Mouse (Mus musculus) brain, embryonic 18.5 days (tissue): ENCODE data around the gene Fam57a.
"Not testable (repeated sequence)": the region's sequence is repeated elsewhere in the genome, so short reads cannot be mapped to it uniquely, and the experiment has no call there.

ENCODE experiments used
- DNase-seq: peaks from one replicate; pipeline ENCODE4 v3.0.0-alpha.2; 2012; ENCODE audit warnings: low read depth, low spot score

Fam57a gene

DNA sequence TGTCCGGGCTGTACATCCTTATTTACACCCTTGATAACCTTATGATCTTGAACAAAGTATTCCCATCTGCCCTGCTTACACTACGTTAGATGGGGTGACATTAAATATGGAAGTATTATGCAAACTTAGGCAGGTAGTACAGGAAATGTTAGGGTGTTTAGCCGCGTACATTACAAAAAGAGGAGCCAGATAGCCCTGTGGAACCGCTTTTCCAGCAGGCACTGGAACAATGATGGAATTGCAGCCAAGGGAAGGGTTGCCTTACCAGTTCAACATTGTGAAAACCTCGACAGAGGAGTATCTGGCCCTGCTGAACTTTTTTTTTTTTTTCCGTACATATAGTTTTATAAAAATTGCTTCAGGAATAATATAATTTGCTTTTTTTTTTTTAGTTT lies 672 bp downstream of the Fam57a start:
- DNase-seq = no peak

DNA sequence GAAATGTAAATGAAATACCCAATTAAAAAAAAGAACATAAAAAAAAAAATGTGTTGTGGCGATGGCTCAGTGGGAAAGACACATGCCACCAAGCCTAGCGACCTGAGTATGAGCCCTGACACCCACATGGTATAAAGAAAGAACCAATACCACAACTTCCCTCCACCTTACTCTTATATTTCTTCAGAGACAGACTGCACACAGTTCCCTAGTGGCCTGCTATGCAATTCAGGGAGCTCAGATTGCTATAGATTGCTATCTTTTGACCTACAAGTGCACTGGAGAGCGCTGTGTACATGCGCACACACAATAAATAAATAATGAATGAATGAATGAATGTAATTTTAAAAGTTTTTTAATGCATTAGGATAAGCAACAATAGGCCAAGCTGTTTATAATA lies 4.3 kb downstream of the Fam57a start:
- DNase-seq = no peak

- no peak for DNase-seq
These were observed 7.4 kb downstream of the Fam57a start for GRCm38 (mm10) chr11:76186908-76187307.

DNA sequence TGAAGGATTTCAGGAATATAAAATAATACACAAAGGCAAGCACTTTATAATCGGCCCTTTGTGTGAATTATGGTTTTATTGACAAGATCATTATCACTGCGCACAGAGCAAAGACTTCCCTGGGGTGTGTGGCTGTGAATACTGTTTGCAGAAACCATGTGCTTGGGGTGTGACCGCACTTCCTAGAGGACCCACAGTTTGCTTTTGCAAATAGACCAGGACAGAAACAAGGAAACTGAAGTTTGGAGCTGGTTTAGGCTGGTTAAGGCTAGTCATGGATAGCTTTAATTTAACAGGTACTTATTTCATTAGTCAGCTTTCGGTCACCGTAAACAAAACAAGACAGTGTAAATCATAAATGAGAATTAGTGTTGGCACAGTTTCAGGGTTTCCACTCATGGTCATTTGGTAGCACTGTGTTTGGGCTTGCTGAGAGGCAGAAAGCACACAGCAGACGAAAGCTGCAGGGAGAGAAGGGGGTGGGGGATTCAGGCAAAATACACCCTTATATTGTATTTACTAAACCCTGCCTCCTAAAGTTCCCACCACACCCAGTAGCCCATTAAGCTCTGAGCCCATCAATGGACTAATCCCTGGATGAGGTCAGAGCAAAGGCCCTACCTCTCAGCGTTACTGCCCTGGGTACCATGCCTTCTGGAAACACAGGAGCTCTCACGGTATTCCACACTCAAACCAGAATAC lies 17.0 kb downstream of the Fam57a start:
- no peak for DNase-seq

DNA sequence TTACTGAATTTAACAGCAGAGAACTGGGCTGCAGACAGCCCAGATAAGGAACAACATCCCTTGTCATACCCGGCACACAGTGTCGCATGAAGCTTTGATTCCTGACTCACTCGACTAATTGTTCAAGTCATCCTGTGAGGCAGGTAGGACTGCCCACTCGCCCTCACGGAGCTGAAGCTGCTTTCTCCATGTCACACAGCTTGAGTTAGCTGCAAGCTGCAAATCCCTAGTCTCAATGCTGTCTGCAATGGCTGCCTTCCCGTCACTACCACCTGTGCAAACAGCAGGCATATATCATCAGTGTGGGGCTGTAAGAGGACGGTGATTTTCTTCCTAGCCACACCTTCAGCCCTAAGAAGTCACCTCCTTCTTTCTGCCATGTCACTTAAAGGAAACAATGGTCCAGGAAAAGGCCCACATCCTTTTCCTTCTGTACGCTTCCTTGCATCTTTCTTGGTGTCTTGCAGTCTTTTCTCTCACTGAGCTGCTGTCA lies 17.6 kb downstream of the Fam57a start:
- DNase-seq = no peak

DNA sequence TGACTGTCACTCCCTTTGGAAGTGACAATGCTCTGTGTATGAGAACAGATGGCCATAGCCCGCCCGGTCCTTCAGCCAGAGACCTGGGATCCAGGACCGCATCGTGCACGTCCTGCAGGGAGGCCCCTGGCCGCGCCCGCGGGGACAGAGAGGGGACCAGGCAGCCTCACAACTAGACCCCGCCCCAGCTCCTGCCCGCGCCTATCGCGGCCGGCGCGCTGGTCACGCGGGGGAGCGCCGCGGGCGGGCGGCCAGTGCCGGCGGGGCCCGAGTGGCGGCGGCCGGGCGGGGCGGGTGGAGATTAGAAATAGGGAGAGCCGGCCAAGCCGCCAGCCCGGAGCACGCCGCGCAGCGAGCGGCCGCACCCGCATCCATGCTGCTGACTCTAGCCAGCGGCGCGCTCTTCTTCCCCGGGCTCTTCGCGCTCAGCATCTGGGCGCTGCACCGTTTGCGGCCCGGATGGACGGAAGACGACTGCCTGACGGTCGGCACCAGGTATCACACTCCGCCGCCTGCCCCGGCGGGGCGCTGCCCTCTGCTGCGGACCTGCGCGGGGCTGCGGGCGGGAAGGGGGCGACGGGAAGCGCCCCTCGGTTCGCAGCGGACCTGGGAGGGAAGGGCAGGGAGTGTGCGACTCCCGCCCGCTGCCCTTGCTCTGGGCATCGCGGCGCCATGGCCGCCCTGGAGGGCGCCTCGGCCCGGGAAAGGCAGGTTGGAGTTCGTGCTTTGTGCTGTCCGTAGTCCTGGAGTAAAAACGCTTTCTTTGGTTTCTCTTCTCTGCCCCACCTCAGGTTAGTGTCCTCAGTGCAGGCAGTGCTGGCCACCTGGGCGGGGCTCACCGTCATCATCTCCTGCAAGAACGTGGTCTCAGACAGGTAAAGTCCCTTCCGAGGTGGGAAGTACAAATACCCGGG lies 22.5 kb downstream of the Fam57a start:
- no peak for DNase-seq

GRCm38 (mm10) chr11:76206793-76207192 lies 27.3 kb downstream of the Fam57a start:
- DNase-seq = no peak

DNA sequence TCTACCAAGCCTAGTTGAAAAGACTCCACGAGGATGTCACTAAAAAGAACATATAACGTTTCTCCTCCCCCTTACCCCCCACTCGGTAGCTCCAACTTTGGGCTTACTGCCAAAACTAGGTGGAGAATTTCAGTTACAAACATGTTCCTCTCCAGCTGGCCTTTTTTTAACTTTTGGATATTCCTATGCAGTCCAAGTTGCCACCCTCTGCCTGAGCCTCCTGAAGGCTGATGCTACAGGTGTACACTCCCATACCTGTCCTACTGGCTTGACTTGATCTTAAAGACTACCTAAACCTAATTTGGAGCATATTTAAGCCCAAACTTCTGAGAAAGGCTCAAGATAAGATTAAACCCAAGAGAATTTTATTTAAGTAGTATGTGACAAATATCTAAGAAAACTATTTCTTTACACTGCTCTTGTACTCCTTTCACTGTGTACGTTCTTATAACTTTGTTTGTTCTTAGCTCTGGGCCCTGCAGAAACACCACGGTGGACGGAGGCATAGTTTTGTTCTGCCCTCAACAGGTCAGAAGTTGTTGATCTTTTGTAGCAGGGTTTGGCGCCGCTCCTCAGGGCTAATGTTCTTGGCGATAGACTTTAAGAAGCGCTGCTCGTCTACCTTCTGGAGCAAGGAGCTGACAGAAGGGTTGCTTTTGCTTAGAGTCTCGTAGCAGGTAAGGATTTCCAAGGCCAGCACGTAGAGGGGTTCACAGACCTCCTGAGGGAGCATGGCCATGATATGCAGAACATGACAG lies 30.9 kb downstream of the Fam57a start:
- DNase-seq = no peak

- not testable (repeated sequence) for DNase-seq
These were observed 32.1 kb downstream of the Fam57a start for GRCm38 (mm10) chr11:76211595-76211994.

- no peak for DNase-seq
These were observed 34.4 kb downstream of the Fam57a start for GRCm38 (mm10) chr11:76213841-76214240.

DNA sequence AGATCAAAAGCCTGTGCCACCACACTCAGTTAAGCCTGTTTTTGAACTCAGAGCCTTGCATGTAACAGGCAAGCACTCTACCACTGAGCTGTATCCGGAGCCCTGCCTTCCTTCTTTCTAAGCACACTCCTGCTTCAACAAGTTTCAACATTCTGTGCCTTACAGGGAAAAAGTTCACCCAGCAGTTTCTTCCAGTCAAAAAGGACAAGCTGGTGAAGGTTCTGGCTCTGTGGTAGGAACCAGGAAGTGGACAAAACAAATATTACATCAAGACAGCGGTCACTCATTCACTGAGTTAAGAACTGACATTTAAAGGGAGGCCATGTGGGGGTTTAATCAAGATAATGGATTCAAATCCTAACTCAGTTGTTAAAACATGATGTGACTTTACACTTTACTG lies 35.5 kb downstream of the Fam57a start:
- no peak for DNase-seq

GRCm38 (mm10) chr11:76216049-76216540 lies 36.6 kb downstream of the Fam57a start:
- DNase-seq = no peak

DNA sequence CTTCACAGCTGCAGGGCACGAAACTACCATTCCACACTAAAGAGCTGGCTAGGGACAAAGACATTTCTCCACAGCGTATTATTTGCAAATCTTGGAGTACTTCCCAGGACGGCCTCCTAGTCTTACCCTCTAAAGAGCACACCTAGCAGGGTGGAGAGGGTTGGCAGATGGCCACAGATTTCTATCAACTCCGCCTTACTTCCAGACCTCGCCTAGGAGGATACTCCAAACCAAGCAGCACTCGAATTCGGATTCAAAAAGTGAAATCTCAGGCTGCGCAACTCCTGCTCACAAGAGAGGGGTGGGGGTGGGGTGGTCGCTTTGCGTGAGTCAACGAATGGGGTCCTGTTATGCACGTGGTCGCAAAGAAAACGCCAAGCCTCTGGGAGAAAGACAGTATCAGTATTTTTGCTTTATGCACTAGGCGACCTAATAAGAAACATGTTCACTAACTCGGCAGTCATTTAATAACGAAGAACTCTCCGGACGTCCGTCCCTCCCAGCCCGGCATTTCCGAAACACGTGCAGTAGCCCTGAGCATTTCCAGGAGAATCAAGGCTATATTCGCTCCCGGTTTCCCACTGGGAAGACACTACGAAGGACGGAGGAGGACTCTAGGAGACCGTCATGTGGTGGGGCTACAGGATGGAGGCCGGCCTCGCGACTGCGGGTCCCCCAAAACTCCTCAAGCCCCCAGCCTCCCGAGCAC lies 37.4 kb downstream of the Fam57a start:
- DNase-seq = no peak

DNA sequence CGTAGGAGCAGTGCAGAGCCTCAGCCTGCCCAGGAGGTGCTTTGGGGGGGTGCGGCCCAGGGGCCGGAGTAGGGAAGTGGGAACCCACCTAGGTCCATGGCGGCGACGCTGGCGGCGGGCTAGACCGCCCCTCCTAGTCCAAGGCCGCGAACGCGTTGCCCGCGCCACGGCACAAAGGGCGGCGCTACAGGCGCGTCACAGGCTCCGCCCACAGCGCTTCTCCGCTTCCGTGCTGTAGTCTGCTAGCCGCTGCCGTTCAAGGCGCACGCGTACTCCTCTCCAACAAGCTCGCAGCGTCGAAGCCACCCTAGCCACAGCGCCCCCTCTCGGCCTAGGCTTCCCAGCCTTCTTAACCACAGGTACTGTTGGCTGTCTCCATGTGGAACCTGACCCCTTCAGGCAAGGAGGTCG lies 37.9 kb downstream of the Fam57a start, which contains the start of the genes Dbil5 and Gemin4:
Dbil5 (plus strand) TSS at position 219 of the 411 bp plus-strand sequence.
Gemin4 (minus strand) TSS at position 275 of the 411 bp plus-strand sequence.
- DNase-seq = peak; percentile 89

- no peak for DNase-seq
These were observed 45.2 kb downstream of the Fam57a start for GRCm38 (mm10) chr11:76224631-76225030.

DNA sequence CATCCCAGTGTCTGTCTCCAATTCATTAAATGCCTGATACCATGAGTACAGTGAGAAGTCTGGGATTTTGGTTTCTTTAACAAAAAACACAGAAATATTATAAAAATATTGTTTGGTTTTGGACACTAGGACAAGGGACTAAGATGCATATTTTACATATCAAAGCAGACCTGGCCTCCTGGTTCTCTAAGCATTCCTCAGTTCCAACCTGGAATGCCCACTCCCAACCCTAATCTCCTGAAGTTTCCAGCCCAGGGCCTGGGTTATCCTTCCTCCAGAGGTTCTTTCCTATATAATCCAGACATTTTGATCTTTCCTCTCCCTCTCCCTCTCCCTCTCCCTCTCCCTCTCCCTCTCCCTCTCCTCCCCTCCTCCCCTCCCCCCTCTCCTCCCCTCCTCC lies 45.6 kb downstream of the Fam57a start:
- no peak for DNase-seq

DNA sequence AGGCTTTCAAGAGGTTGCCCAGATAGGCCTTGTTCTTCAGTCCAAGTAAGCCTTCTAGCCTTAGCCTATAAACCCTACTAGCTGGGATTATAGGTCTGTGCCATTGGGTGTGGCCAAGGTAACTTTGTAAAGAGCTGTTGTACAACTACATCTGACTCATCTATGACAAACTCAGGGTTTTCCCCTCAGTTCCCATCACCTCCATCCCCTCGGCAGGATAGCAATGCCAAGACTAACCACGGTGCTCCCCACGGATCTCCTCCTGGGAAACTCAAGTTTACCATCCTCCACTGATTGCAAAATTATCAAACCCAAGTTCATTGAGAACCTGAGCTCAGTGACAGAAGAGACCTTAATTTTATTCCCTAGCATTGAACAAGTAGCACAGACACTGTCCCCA lies 56.7 kb downstream of the Fam57a start:
- DNase-seq = no peak

DNA sequence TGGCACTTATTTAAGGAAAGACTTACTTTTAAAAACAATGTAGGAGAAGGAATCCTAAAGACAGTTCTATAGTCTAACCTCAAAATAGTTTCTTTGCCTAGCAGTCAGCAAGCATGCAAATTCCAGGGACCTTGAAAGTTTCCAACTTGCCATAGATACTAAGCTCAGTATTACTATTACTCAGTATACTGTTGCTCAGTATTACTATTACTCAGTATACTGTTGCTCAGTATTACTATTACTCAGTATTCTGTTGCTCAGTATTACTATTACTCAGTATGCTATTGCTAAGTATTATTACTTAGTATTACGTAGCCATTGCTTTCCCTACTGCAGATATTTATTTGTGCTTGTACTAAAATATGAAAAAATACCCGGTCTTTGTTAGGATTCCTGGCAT lies 60.3 kb downstream of the Fam57a start:
- no peak for DNase-seq

- DNase-seq = peak; percentile 80
These were observed 63.7 kb downstream of the Fam57a start, which contains the start of the genes Mrm3 and Glod4 for GRCm38 (mm10) chr11:76242901-76243810. Gene Mrm3 (plus strand): TSS chr11:76243715. Gene Glod4 (minus strand): TSS chr11:76243725.
